In the genomic region with DNA sequence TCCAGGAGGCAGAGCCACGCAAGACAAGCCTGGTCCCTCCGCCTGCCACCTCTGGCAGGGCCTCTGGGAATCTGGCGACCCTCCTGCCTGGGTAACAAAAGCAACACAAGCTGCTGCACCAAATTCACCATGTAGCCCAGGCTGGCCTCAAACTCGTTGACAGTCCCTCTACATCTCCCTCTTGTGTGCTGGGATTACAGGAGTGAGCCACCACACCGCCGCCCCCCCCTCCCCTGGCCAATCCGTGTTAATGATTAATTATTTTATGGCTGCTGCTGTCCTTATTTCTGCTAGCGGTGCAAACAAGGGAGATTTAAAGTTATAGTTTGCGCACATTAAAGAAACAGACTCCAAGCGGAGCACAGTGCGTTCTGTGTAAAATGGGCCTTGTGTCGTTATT, we compare ENCODE assay signal across 25 mouse cellular contexts. TPM values are rescaled to one million over a fixed set of nuclear protein-coding genes. Genes with fewer than 3 reads are reported as not detected.
A peak's percentile ranks its signal among the peaks of the same experiment; 100 is the strongest.
DNase-seq lines count a peak whose midpoint lies in the region; ATAC-seq and TF ChIP-seq lines count a peak whose summit lies in the region.
"Had no signal": no experiment of that assay in that cellular context is flagged by ENCODE, and none has a peak within 500 bp of the region (broad histone marks: within the 10 kb centered on the region; RNA-seq: fewer than 3 reads in every experiment).

No protein-coding gene starts in this region.

- no peak for TF ChIP-seq CTCF in liver, adult 2 months (IDR thresholded peaks at IDR 0.05; ENCODE audit: low read depth, low read length)
- TF ChIP-seq CTCF in intestine, postnatal 0 days (IDR thresholded peaks at IDR 0.05; ENCODE audit: low read depth), result 0 out of 2 replicates have a peak, but pooled peaks have one; percentile 9

- peak overlapping the region; percentile 3; the same call in 1 of the 2 replicates for H3K4me3 ChIP-seq in liver, adult 2 months (ENCODE audit: insufficient read depth, low read depth, low read length)
- no peak overlapping the region for H3K4me3 ChIP-seq in liver, embryonic 12.5 days
- peak overlapping the region; percentile 38; the same call in 1 of the 2 replicates for H3K4me3 ChIP-seq in intestine, postnatal 0 days (ENCODE audit: low read depth, low read length)
- H3K4me3 ChIP-seq: embryonic facial prominence, embryonic 12.5 days; hindbrain, embryonic 12.5 days; liver, embryonic 13.5 days; neural tube, embryonic 13.5 days had no signal

- no peaks in the 10 kb centered on the region for H3K27me3 ChIP-seq in liver, adult 2 months (ENCODE audit: control insufficient read depth, insufficient read depth, low read length)
- peaks cover 22% of the 10 kb centered on the region for H3K27me3 ChIP-seq in liver, embryonic 12.5 days (replicated peaks)
- H3K27me3 ChIP-seq in intestine, postnatal 0 days (replicated peaks; ENCODE audit: control insufficient read depth, insufficient read depth, low read length), result no peaks in the 10 kb centered on the region

- WGBS in liver, adult 2 months, result 30% methylated on average over 12 of the region's 12 CpGs
- 69% methylated on average over 12 of the region's 12 CpGs for WGBS in liver, embryonic 12.5 days (ENCODE audit: insufficient replicate concordance)
- WGBS in intestine, postnatal 0 days, result 43% methylated on average over 12 of the region's 12 CpGs

- ATAC-seq in liver, embryonic 12.5 days, result no peak
- no peak for ATAC-seq in intestine, postnatal 0 days
- ATAC-seq: forebrain, postnatal 0 days; lung, postnatal 0 days had no signal

- no peaks in the 10 kb centered on the region for H3K36me3 ChIP-seq in liver, adult 2 months (ENCODE audit: control insufficient read depth, insufficient read depth, low read length)
- H3K36me3 ChIP-seq in liver, embryonic 12.5 days, result no peaks in the 10 kb centered on the region
- H3K36me3 ChIP-seq in intestine, postnatal 0 days (ENCODE audit: control insufficient read depth, insufficient read depth), result peaks cover 5% of the 10 kb centered on the region; the same call in 1 of the 2 replicates
- H3K36me3 ChIP-seq: embryonic facial prominence, embryonic 12.5 days; hindbrain, embryonic 12.5 days; liver, embryonic 13.5 days; neural tube, embryonic 13.5 days had no signal

- no peak for TF ChIP-seq POLR2A in liver, adult 2 months (IDR thresholded peaks at IDR 0.05; ENCODE audit: extremely low read depth, insufficient read depth, low read length)

- H3K4me1 ChIP-seq in liver, adult 2 months (ENCODE audit: control insufficient read depth, insufficient read depth, low read length), result peaks cover 40% of the 10 kb centered on the region
- H3K4me1 ChIP-seq in liver, embryonic 12.5 days, result peaks cover 25% of the 10 kb centered on the region
- 0 out of 2 replicates have a peak, but pooled peaks cover 8% of the 10 kb centered on the region for H3K4me1 ChIP-seq in intestine, postnatal 0 days (replicated peaks; ENCODE audit: control insufficient read depth, insufficient read depth, low read length)

- peak; percentile 64 for DNase-seq in liver, adult 2 months (ENCODE audit: extremely low read depth, low read depth, low spot score)
- peak; percentile 64 to 72 for DNase-seq in kidney, postnatal 25 days
- peak; percentile 81 for DNase-seq in yolk sac, embryonic 10.5 days (ENCODE audit: low spot score)
- DNase-seq in ovary, postnatal 10 days (ENCODE audit: low spot score), result no peak
- DNase-seq in frontal cortex, postnatal 36 days (ENCODE audit: low spot score in 2 of 2), result no peak
- DNase-seq: adrenal gland, postnatal 25 days; cerebellum, adult 2 months; forebrain, postnatal 0 days; gastrocnemius, postnatal 10 days; left cerebral cortex, postnatal 4 days; liver, embryonic 13.5 days; right cerebral cortex, postnatal 14 days; thymus, adult 2 months had no signal

- H3K27ac ChIP-seq in liver, adult 2 months (replicated peaks; ENCODE audit: insufficient read depth, low read depth, low read length), result peak overlapping the region; percentile 62
- H3K27ac ChIP-seq in liver, embryonic 12.5 days, result no peak overlapping the region
- peak overlapping the region; percentile 82 for H3K27ac ChIP-seq in intestine, postnatal 0 days (ENCODE audit: low read depth, low read length)
- H3K27ac ChIP-seq: embryonic facial prominence, embryonic 12.5 days; hindbrain, embryonic 12.5 days; liver, embryonic 13.5 days; neural tube, embryonic 13.5 days had no signal

- peaks cover 26% of the 10 kb centered on the region for H3K79me2 ChIP-seq in liver, adult 2 months (ENCODE audit: control insufficient read depth, insufficient read depth, low read length)

- no peak overlapping the region for H3K4me2 ChIP-seq in liver, embryonic 12.5 days
- peak overlapping the region; percentile 66 for H3K4me2 ChIP-seq in intestine, postnatal 0 days (replicated peaks; ENCODE audit: low read depth)
- H3K4me2 ChIP-seq: embryonic facial prominence, embryonic 12.5 days; hindbrain, embryonic 12.5 days; liver, embryonic 13.5 days; neural tube, embryonic 13.5 days had no signal

- H3K9me3 ChIP-seq in liver, embryonic 12.5 days (replicated peaks), result no peaks in the 10 kb centered on the region
- no peaks in the 10 kb centered on the region for H3K9me3 ChIP-seq in intestine, postnatal 0 days (ENCODE audit: control insufficient read depth)
- H3K9me3 ChIP-seq: hindbrain, embryonic 12.5 days; liver, embryonic 13.5 days; neural tube, embryonic 13.5 days had no signal

- no peak overlapping the region for H3K9ac ChIP-seq in liver, adult 2 months (ENCODE audit: low read depth, low read length)
- no peak overlapping the region for H3K9ac ChIP-seq in liver, embryonic 12.5 days
- 0 out of 2 replicates have a peak overlapping the region, but pooled peaks have one; percentile 26 for H3K9ac ChIP-seq in intestine, postnatal 0 days (ENCODE audit: low read depth, low read length)
- H3K9ac ChIP-seq: embryonic facial prominence, embryonic 12.5 days; forebrain, postnatal 0 days; hindbrain, embryonic 12.5 days; liver, embryonic 13.5 days; neural tube, embryonic 13.5 days had no signal

RNA-seq across cellular contexts. Expression of a gene that starts 4.0 kb away (rescaled TPM):
- total RNA-seq in liver, adult 2 months (2014; rRNA removed), result 8.0 and 15.4 TPM in 2 replicates
- 29.2 and 35.8 TPM in 2 replicates for polyA plus RNA-seq in liver, adult 2 months (2012; rRNA removed)
- 1.9 and 2.0 TPM in 2 replicates for polyA plus RNA-seq in liver, embryonic 12.5 days (2016; fragmentation: Nextera tagmentation; extraction: Ambion mirVana)
- 8.0 and 10.4 TPM in 2 replicates for polyA plus RNA-seq in intestine, postnatal 0 days (2015; fragmentation: Nextera tagmentation; extraction: Ambion mirVana)

RNA-seq across cellular contexts. Expression of a gene that starts 9.6 kb away (rescaled TPM):
- not detected in 2 replicates for total RNA-seq in liver, adult 2 months (2014; rRNA removed)
- not detected in 2 replicates for polyA plus RNA-seq in liver, adult 2 months (2012; rRNA removed)
- polyA plus RNA-seq in liver, embryonic 12.5 days (2016; fragmentation: Nextera tagmentation; extraction: Ambion mirVana), result not detected in 2 replicates
- polyA plus RNA-seq in intestine, postnatal 0 days (2015; fragmentation: Nextera tagmentation; extraction: Ambion mirVana), result not detected in 2 replicates
- total RNA-seq: adrenal gland, postnatal 25 days; forebrain, postnatal 0 days; gastrocnemius, postnatal 10 days; heart, adult 8-10 months; layer of hippocampus, postnatal 25 days; megakaryocyte-erythroid progenitor cell, adult 5-6 weeks; midbrain, postnatal 0 days had no signal
- polyA plus RNA-seq: forebrain, postnatal 0 days; heart, postnatal 0 days; large intestine, adult 2 months; liver, embryonic 13.5 days; lung, postnatal 0 days; midbrain, postnatal 0 days; thymus, adult 2 months had no signal

Comparison
In these comparisons a context has a peak if more than half of its experiments do, and no peak if none do; other contexts are left out.
1. DNase-seq: peak in liver, adult 2 months (single experiment), kidney, postnatal 25 days (2 of 2) and yolk sac, embryonic 10.5 days (single experiment); none in ovary, postnatal 10 days (single experiment) and frontal cortex, postnatal 36 days (0 of 2).